Mouse (Mus musculus) adrenal gland, adult 2 months (tissue): ENCODE results near the gene Celsr2. TPM values are rescaled to one million over a fixed set of nuclear protein-coding genes. Genes with fewer than 3 reads are reported as not detected.

ENCODE experiments used
- DNase-seq: peaks from one replicate; pipeline ENCODE4 v3.0.0; 2021
- polyA plus RNA-seq: library from polyadenylated mRNA; depleted of rRNA; stranded (reverse); fragments of >200 nt; gene quantifications from 2 replicates; pipeline ENCODE4 v1.2.3, GENCODE M21; 2012; rRNA removed
- total RNA-seq, 2 experiments: library from RNA; stranded (reverse); gene quantifications; 2 replicates each; pipeline ENCODE4 v1.2.3; 2021

The Celsr2 gene
- total and polyA plus RNA-seq, 3 experiments: 6.1 to 9.9 (median 8.3) TPM

- DNase-seq: no peak
Measured at GRCm38 (mm10) chr3:108380695-108381094, 34.7 kb downstream of the Celsr2 start.

GRCm38 (mm10) chr3:108378875-108379663 is 36.3 kb downstream of the Celsr2 start:
- peak; percentile 12 for DNase-seq

- DNase-seq: no peak
Measured at GRCm38 (mm10) chr3:108372691-108373090, 42.7 kb downstream of the Celsr2 start.

- peak; percentile 27 for DNase-seq
Measured at GRCm38 (mm10) chr3:108372274-108372673, 43.1 kb downstream of the Celsr2 start.

GRCm38 (mm10) chr3:108368721-108369120 is 46.6 kb downstream of the Celsr2 start:
- DNase-seq: no peak

- DNase-seq: no peak
Measured at GRCm38 (mm10) chr3:108367828-108368227, 47.5 kb downstream of the Celsr2 start.

- DNase-seq: no peak
Measured at GRCm38 (mm10) chr3:108367173-108367572, 48.2 kb downstream of the Celsr2 start.

- DNase-seq: no peak
Measured at GRCm38 (mm10) chr3:108364270-108364995, 50.9 kb downstream of the Celsr2 start, which contains the start of gene Mybphl. Gene Mybphl (plus strand): TSS chr3:108364911.

- DNase-seq: no peak
Measured at GRCm38 (mm10) chr3:108363626-108364025, 51.7 kb downstream of the Celsr2 start.

GRCm38 (mm10) chr3:108360894-108361293 is 54.5 kb downstream of the Celsr2 start:
- DNase-seq: no peak

- DNase-seq: no peak
Measured at GRCm38 (mm10) chr3:108358445-108358844, 56.9 kb downstream of the Celsr2 start.

- DNase-seq: no peak
Measured at GRCm38 (mm10) chr3:108357051-108357450, 58.3 kb downstream of the Celsr2 start.

- no peak for DNase-seq
Measured at GRCm38 (mm10) chr3:108355245-108355644, 60.1 kb downstream of the Celsr2 start.

GRCm38 (mm10) chr3:108348376-108348775 is 67.0 kb downstream of the Celsr2 start:
- no peak for DNase-seq

GRCm38 (mm10) chr3:108345855-108346254 is 69.5 kb downstream of the Celsr2 start:
- DNase-seq: no peak

GRCm38 (mm10) chr3:108342185-108342584 is 73.2 kb downstream of the Celsr2 start:
- no peak for DNase-seq

- DNase-seq: no peak
Measured at GRCm38 (mm10) chr3:108341040-108341439, 74.3 kb downstream of the Celsr2 start.

Other genes starting within 250 kb of the Celsr2 start
- gene Amigo1, start 229.2 kb downstream of the Celsr2 start, total RNA-seq: 10 to 100 TPM; 21.4 to 27.8 TPM
- 57.6 and 62.3 TPM in 2 replicates for gene Amigo1, start 229.2 kb downstream of the Celsr2 start, polyA plus RNA-seq
- 1 to 10 TPM; 6.4 to 7.9 TPM for gene Cyb561d1, start 214.3 kb downstream of the Celsr2 start, total RNA-seq
- 6.9 and 8.1 TPM in 2 replicates for gene Cyb561d1, start 214.3 kb downstream of the Celsr2 start, polyA plus RNA-seq
- 1 to 10 TPM; 9.1 to 9.4 TPM for gene Atxn7l2, start 204.6 kb downstream of the Celsr2 start, total RNA-seq
- 11.8 and 13.5 TPM in 2 replicates for gene Atxn7l2, start 204.6 kb downstream of the Celsr2 start, polyA plus RNA-seq
- gene Sypl2, start 188.9 kb downstream of the Celsr2 start, total RNA-seq: under 1 TPM; 0.20 to 0.97 TPM
- gene Sypl2, start 188.9 kb downstream of the Celsr2 start, polyA plus RNA-seq: 0.11 and 0.31 TPM in 2 replicates
- gene Psma5, start 158.6 kb downstream of the Celsr2 start, total RNA-seq: 10 to 100 TPM; 74.4 to 87.2 TPM
- gene Psma5, start 158.6 kb downstream of the Celsr2 start, polyA plus RNA-seq: 13.3 and 13.4 TPM in 2 replicates
- gene Sort1, start 131.5 kb downstream of the Celsr2 start, total RNA-seq: 10 to 100 TPM; 37.9 to 57.3 TPM
- 19.7 and 27.8 TPM in 2 replicates for gene Sort1, start 131.5 kb downstream of the Celsr2 start, polyA plus RNA-seq
- gene Mybphl, start 50.6 kb downstream of the Celsr2 start, total RNA-seq: not detected
- not detected in 2 replicates for gene Mybphl, start 50.6 kb downstream of the Celsr2 start, polyA plus RNA-seq
- 1 to 10 TPM in 1 of 2 experiments, under 1 TPM in 1; 0.66 to 1.3 TPM for gene Psrc1, start 31.7 kb downstream of the Celsr2 start, total RNA-seq
- gene Psrc1, start 31.7 kb downstream of the Celsr2 start, polyA plus RNA-seq: 2.6 and 4.0 TPM in 2 replicates
- gene Sars, start 29.7 kb upstream of the Celsr2 start, total RNA-seq: 100 to 1,000 TPM; 198 to 212 TPM
- 23.8 and 32.6 TPM in 2 replicates for gene Sars, start 29.7 kb upstream of the Celsr2 start, polyA plus RNA-seq
- not detected for gene 1700013F07Rik, start 118.6 kb upstream of the Celsr2 start, total RNA-seq
- not detected in 2 replicates for gene 1700013F07Rik, start 118.6 kb upstream of the Celsr2 start, polyA plus RNA-seq
- 1 to 10 TPM; 2.4 to 6.5 TPM for gene 5330417C22Rik, start 121.0 kb upstream of the Celsr2 start, total RNA-seq
- 2.4 and 2.5 TPM in 2 replicates for gene 5330417C22Rik, start 121.0 kb upstream of the Celsr2 start, polyA plus RNA-seq
- 10 to 100 TPM; 51.1 to 60.5 TPM for gene Tmem167b, start 146.9 kb upstream of the Celsr2 start, total RNA-seq
- gene Tmem167b, start 146.9 kb upstream of the Celsr2 start, polyA plus RNA-seq: 2.5 and 3.3 TPM in 2 replicates
- gene Taf13, start 156.1 kb upstream of the Celsr2 start, total RNA-seq: 10 to 100 TPM; 28.7 to 30.3 TPM
- 0.78 and 0.98 TPM in 2 replicates for gene Taf13, start 156.1 kb upstream of the Celsr2 start, polyA plus RNA-seq
- gene Wdr47, start 175.7 kb upstream of the Celsr2 start, total RNA-seq: 10 to 100 TPM; 10.0 to 14.6 TPM
- gene Wdr47, start 175.7 kb upstream of the Celsr2 start, polyA plus RNA-seq: 3.6 and 3.7 TPM in 2 replicates
- gene Clcc1, start 238.4 kb upstream of the Celsr2 start, total RNA-seq: 10 to 100 TPM; 27.7 to 41.0 TPM
- gene Clcc1, start 238.4 kb upstream of the Celsr2 start, polyA plus RNA-seq: 10.4 and 13.9 TPM in 2 replicates